Mouse (Mus musculus): ENCODE data around the gene Exph5. TPM values are rescaled to one million over a fixed set of nuclear protein-coding genes. Genes with fewer than 3 reads are reported as not detected.

Gene Exph5
- polyA plus RNA-seq (2015; fragmentation: Nextera tagmentation; extraction: Ambion mirVana) = 0.09 and 0.11 TPM in 2 replicates

DNA sequence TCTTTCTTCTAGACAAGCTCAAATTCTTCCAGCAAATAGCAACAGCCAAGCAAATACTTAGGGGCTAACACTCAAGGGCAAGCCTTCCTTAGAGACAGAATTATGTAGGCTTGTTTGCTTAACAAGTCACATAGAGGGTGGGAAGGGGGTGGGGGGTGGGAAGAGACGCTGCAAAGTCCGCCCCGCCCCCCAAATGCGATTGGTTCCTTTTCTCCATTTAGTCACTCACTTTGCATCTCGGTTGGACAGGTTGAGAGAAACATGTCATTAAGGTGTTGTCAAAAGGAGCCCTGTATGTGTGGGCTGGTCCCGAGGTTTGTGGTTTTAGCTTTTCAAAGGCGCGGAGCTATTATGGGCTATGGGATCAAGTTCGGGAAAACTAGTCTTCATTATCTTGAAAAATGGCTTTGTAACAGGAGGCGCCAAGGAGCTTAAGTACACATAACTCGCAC is at the start of gene Exph5:
Gene Exph5, plus strand, starts transcription at position 402 of the 452 bp plus-strand sequence.
- Histone ChIP-seq H3K9me3 (no peaks in the 10 kb centered on the region), H3K36me3 (no peaks in the 10 kb centered on the region), H3K9ac (replicated peaks) (peak within 1 kb of the TSS; percentile 42), H3K4me2 (replicated peaks) (peak within 1 kb of the TSS; percentile 82), H3K27me3 (0 out of 2 replicates have a peak, but pooled peaks cover 8% of the 10 kb centered on the region), H3K27ac (replicated peaks) (no peak within 1 kb of the TSS), H3K4me1 (peaks cover 13% of the 10 kb centered on the region), H3K4me3 (peak within 1 kb of the TSS; percentile 34)
- under 1% methylated on average over 11 of the region's 11 CpGs for WGBS
- 0 out of 2 replicates have a peak, but pooled peaks have one; percentile 38 for ATAC-seq (replicated peaks)

DNA sequence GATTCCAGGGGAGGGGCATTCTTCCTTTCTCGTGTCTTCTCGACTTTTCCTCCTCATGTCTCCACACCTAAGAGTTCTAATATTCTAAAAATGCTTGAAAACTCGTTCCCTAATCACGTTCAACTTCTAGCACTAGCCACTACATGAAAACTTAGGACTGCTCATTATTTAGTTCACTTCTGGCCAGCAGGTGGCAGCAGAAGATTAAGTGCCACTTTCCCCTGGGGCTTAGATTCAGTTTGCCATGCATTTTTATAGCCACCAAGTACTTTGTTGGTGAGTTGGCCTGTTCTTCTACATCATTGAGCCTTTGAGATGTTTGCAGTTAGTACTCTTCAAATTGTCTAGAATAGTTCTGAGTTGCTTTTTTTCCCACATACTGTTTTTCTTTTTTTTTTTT is 47.1 kb upstream of the Exph5 start:
- no peak overlapping the region for H3K27ac ChIP-seq (replicated peaks)
- no peaks in the 10 kb centered on the region for H3K4me1 ChIP-seq
- H3K9ac ChIP-seq (replicated peaks) = no peak overlapping the region
- no peaks in the 10 kb centered on the region for H3K36me3 ChIP-seq
- 7% methylated on average over 4 of the region's 4 CpGs for WGBS
- no peak overlapping the region for H3K4me3 ChIP-seq
- H3K4me2 ChIP-seq (replicated peaks) = no peak overlapping the region
- ATAC-seq (replicated peaks) = peak; percentile 58; the same call in 1 of the 2 replicates
- H3K9me3 ChIP-seq = no peaks in the 10 kb centered on the region
- no peaks in the 10 kb centered on the region for H3K27me3 ChIP-seq

DNA sequence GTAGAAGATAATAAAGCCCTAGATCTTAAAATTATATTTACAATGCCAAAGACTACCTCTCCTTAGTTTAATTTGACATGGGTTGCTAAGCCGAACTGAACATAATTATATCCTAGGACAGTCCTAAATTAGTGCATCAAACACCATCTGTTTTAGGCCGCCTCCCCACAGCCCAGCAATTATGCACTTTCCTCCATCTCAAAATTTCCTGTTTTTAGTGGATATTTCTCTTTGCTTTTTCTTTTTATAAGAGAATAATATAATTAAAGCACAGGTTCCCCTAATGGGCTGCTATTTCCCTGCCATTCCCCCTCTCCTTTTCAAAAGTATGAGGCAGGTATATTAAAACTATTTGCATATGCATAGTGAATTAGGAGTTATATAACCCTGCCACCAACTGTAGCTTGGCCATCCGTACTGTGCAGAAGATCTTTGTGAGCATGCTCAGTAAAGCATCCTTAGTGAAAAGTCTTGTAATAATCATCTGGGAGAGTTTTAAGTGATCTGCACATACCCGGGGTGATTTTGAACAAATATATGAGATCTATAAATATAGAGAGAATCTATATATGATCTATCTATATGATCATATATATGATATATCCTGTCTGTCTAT is 44.7 kb upstream of the Exph5 start:
- ATAC-seq (replicated peaks) = no peak
- WGBS = 78% methylated on average over 4 of the region's 4 CpGs

GRCm38 (mm10) chr9:53257772-53258171 is 43.7 kb upstream of the Exph5 start:
- Histone ChIP-seq H3K27me3 (no peaks in the 10 kb centered on the region), H3K36me3 (no peaks in the 10 kb centered on the region), H3K4me3 (no peak overlapping the region), H3K9ac (replicated peaks) (no peak overlapping the region), H3K9me3 (no peaks in the 10 kb centered on the region), H3K27ac (replicated peaks) (no peak overlapping the region), H3K4me2 (replicated peaks) (no peak overlapping the region), H3K4me1 (no peaks in the 10 kb centered on the region)
- 0% methylated on average over 2 of the region's 3 CpGs for WGBS
- no peak for ATAC-seq (replicated peaks)

More for the DNA sequence above, 44.7 kb upstream of the Exph5 start:
- H3K27ac ChIP-seq (replicated peaks) = no peak overlapping the region
- no peaks in the 10 kb centered on the region for H3K27me3 ChIP-seq
- H3K4me1 ChIP-seq = no peaks in the 10 kb centered on the region
- H3K36me3 ChIP-seq = no peaks in the 10 kb centered on the region
- no peak overlapping the region for H3K9ac ChIP-seq (replicated peaks)
- no peak overlapping the region for H3K4me2 ChIP-seq (replicated peaks)
- H3K4me3 ChIP-seq = no peak overlapping the region
- no peaks in the 10 kb centered on the region for H3K9me3 ChIP-seq

DNA sequence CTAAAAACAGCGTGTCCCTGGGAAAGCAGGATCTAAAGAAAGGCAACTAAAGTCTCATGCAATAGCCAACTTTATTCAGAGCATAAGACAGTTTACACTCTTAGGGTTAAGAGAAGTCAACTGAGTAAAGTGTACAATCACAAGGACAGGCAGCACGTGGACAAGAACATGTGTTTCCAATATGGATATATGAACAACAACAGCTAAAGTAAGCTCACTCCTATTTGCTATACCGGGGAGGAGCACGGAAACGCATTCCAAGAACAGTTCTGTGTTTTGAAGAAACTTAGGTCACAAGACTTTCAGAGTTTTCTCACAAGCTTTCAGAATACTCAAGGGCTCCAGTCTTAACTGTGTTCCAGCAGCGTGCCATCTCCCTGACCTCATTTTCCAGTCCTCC is 43.3 kb upstream of the Exph5 start:
- no peak overlapping the region for H3K9ac ChIP-seq (replicated peaks)
- H3K4me3 ChIP-seq = no peak overlapping the region
- H3K27ac ChIP-seq (replicated peaks) = no peak overlapping the region
- no peaks in the 10 kb centered on the region for H3K9me3 ChIP-seq
- H3K4me1 ChIP-seq = no peaks in the 10 kb centered on the region
- H3K36me3 ChIP-seq = no peaks in the 10 kb centered on the region
- no peak overlapping the region for H3K4me2 ChIP-seq (replicated peaks)
- 54% methylated on average over 6 of the region's 6 CpGs for WGBS
- no peak for ATAC-seq (replicated peaks)
- H3K27me3 ChIP-seq = no peaks in the 10 kb centered on the region

DNA sequence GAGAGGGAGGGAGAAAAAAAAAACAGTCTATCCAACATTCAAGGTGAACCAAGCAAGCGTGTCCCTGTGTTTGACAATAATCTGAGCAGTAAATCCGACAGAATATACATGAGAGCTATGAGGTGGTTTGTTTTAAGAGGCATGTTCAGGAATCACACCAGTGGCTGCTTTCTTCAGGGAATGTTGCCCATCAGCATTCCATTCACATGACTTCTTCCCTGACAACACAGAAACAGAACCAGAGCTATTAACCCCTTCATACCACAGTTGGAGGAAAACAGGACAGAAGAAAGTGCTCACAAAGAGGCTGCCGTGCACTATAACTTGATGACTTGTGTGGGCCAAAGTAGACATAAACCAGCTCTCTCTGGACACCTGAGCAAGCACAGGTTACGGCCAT is 37.1 kb upstream of the Exph5 start:
- no peaks in the 10 kb centered on the region for H3K36me3 ChIP-seq
- H3K27ac ChIP-seq (replicated peaks) = no peak overlapping the region
- WGBS = 71% methylated on average over 4 of the region's 4 CpGs
- no peaks in the 10 kb centered on the region for H3K9me3 ChIP-seq
- no peak overlapping the region for H3K9ac ChIP-seq (replicated peaks)
- no peak for ATAC-seq (replicated peaks)
- H3K27me3 ChIP-seq = no peaks in the 10 kb centered on the region
- no peak overlapping the region for H3K4me2 ChIP-seq (replicated peaks)
- no peak overlapping the region for H3K4me3 ChIP-seq
- H3K4me1 ChIP-seq = no peaks in the 10 kb centered on the region

GRCm38 (mm10) chr9:53265589-53265988 is 35.9 kb upstream of the Exph5 start:
- Histone ChIP-seq H3K27me3 (no peaks in the 10 kb centered on the region), H3K4me3 (no peak overlapping the region), H3K4me2 (replicated peaks) (no peak overlapping the region), H3K4me1 (no peaks in the 10 kb centered on the region), H3K9me3 (no peaks in the 10 kb centered on the region), H3K27ac (replicated peaks) (no peak overlapping the region), H3K9ac (replicated peaks) (no peak overlapping the region), H3K36me3 (no peaks in the 10 kb centered on the region)
- 76% methylated on average over 2 of the region's 2 CpGs for WGBS
- ATAC-seq (replicated peaks) = no peak

DNA sequence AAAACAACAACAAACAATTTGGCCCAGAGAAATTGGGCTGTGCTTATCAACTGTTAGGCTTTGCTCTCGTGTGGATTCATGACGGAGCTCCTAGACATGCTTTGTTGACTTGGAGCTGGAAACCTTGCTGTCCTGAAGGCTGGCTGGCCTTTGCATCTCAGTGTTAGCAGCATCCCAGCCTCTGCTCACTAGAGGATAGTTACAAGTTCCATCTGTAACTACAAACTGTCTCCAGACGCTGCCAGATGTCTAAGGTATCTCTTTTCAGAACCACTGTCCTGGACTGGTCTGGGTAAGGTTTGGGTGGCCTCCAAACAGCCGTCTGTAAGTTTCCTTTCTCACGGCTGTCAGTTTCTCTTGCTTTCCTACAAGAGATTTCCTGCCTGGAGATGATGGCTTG is 33.4 kb upstream of the Exph5 start:
- WGBS = 84% methylated on average over 5 of the region's 5 CpGs

DNA sequence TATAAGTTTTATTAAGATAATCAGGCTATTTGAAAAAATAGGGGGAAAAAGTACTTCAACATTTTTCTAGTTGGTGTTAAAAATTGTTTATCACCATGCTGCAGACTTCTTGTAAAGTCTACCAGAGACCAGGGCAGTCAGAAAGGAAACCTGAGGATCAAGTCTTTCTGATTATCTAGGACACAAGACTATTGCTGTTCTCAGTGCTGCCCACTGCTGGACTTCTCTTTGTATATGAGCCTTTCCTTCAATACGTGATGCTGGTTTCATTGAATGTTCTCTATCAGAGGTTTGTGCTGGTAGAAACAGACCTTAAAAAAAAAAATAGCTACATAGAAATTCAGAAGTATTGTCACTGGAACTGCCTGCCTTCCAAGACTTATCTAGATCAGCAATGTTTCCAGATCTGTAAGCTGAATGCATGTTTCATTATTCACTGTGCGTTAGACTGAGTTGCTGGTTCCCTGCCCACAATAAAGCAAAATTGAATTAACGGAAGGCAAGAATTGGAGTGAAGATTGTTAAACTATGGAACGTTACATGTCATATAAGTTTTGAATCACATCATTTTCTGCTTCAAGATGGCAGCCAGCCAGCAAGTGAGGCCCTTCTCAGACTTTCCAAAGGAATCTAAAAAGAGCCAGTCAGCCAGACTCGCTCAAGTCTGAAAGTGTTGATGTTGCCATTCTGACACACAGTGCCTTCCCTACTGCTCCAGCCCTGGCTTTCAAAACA is 32.6 kb upstream of the Exph5 start:
- no peaks in the 10 kb centered on the region for H3K9me3 ChIP-seq
- H3K27me3 ChIP-seq = no peaks in the 10 kb centered on the region
- no peaks in the 10 kb centered on the region for H3K36me3 ChIP-seq
- no peak overlapping the region for H3K4me2 ChIP-seq (replicated peaks)
- H3K9ac ChIP-seq (replicated peaks) = no peak overlapping the region
- no peak for ATAC-seq (replicated peaks)
- no peak overlapping the region for H3K27ac ChIP-seq (replicated peaks)
- no peak overlapping the region for H3K4me3 ChIP-seq
- no peaks in the 10 kb centered on the region for H3K4me1 ChIP-seq
- 73% methylated on average over 5 of the region's 5 CpGs for WGBS

More for the DNA sequence above, 33.4 kb upstream of the Exph5 start:
- no peaks in the 10 kb centered on the region for H3K9me3 ChIP-seq
- H3K27me3 ChIP-seq = no peaks in the 10 kb centered on the region
- no peak for ATAC-seq (replicated peaks)
- no peak overlapping the region for H3K9ac ChIP-seq (replicated peaks)
- H3K4me1 ChIP-seq = no peaks in the 10 kb centered on the region
- no peak overlapping the region for H3K27ac ChIP-seq (replicated peaks)
- H3K4me3 ChIP-seq = no peak overlapping the region
- no peaks in the 10 kb centered on the region for H3K36me3 ChIP-seq
- no peak overlapping the region for H3K4me2 ChIP-seq (replicated peaks)

GRCm38 (mm10) chr9:53269466-53269755 is 32.1 kb upstream of the Exph5 start:
- Histone ChIP-seq H3K9ac (replicated peaks) (no peak overlapping the region), H3K36me3 (no peaks in the 10 kb centered on the region), H3K27ac (replicated peaks) (no peak overlapping the region), H3K4me1 (no peaks in the 10 kb centered on the region), H3K9me3 (no peaks in the 10 kb centered on the region), H3K4me2 (replicated peaks) (no peak overlapping the region), H3K4me3 (no peak overlapping the region), H3K27me3 (no peaks in the 10 kb centered on the region)
- WGBS = 96% methylated on average over 5 of the region's 5 CpGs
- ATAC-seq (replicated peaks) = no peak

GRCm38 (mm10) chr9:53271281-53272022 is 30.0 kb upstream of the Exph5 start:
- ATAC-seq (replicated peaks) = no peak
- Histone ChIP-seq H3K27me3 (no peaks in the 10 kb centered on the region), H3K36me3 (no peaks in the 10 kb centered on the region), H3K9ac (replicated peaks) (no peak overlapping the region), H3K4me1 (no peaks in the 10 kb centered on the region), H3K27ac (replicated peaks) (no peak overlapping the region), H3K4me2 (replicated peaks) (no peak overlapping the region), H3K9me3 (no peaks in the 10 kb centered on the region), H3K4me3 (no peak overlapping the region)
- 82% methylated on average over 5 of the region's 5 CpGs for WGBS

- no peak overlapping the region for H3K9ac ChIP-seq (replicated peaks)
- no peak overlapping the region for H3K4me2 ChIP-seq (replicated peaks)
- H3K27me3 ChIP-seq = no peaks in the 10 kb centered on the region
- no peaks in the 10 kb centered on the region for H3K36me3 ChIP-seq
- no peaks in the 10 kb centered on the region for H3K4me1 ChIP-seq
- 66% methylated on average over 5 of the region's 5 CpGs for WGBS
- H3K9me3 ChIP-seq = no peaks in the 10 kb centered on the region
- ATAC-seq (replicated peaks) = no peak
- no peak overlapping the region for H3K4me3 ChIP-seq
- H3K27ac ChIP-seq (replicated peaks) = no peak overlapping the region
Observed at GRCm38 (mm10) chr9:53272207-53272606, 29.3 kb upstream of the Exph5 start.
